Mouse (Mus musculus) gastrocnemius, adult 18-20 months (tissue): ENCODE data around the gene Ribc2. TPM values are rescaled to one million over a fixed set of nuclear protein-coding genes. Genes with fewer than 3 reads are reported as not detected.

ENCODE experiments used
- DNase-seq: peaks from one replicate; pipeline ENCODE4 v3.0.0; 2021; ENCODE audit warnings: low spot score
- total RNA-seq, 2 experiments: library from RNA; stranded (reverse); gene quantifications; 2 replicates each; pipeline ENCODE4 v1.2.3; 2021

Ribc2 gene
- total RNA-seq, 2 experiments from 2014 or later: not detected

DNA sequence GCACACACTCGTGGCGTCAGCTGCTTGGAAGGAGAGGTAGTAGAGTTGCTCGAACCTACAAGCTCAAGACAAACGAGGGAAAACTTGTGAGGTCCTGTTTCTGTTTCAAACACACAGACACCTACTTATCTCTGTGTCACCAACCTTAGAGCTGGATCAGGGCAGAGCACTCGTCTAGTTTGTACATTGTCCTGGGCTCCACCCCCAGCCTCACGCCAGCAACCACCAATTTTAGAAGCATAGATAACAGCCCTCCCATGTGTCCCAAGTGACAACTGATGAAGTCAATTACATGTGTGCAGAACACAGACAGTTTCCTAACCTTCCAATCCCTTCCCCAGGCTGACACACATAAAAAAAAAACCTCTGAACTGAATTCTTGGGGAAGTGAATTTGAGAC, 46.3 kb downstream of the Ribc2 start:
- DNase-seq: no peak

- DNase-seq: no peak
Observed at GRCm38 (mm10) chr15:85179528-85180180, 47.8 kb downstream of the Ribc2 start.

GRCm38 (mm10) chr15:85180368-85180767, 48.5 kb downstream of the Ribc2 start:
- DNase-seq: no peak

- no peak for DNase-seq
Observed at GRCm38 (mm10) chr15:85182063-85182462, 50.2 kb downstream of the Ribc2 start.

GRCm38 (mm10) chr15:85186916-85187315, 55.0 kb downstream of the Ribc2 start:
- peak; percentile 47 for DNase-seq

DNA sequence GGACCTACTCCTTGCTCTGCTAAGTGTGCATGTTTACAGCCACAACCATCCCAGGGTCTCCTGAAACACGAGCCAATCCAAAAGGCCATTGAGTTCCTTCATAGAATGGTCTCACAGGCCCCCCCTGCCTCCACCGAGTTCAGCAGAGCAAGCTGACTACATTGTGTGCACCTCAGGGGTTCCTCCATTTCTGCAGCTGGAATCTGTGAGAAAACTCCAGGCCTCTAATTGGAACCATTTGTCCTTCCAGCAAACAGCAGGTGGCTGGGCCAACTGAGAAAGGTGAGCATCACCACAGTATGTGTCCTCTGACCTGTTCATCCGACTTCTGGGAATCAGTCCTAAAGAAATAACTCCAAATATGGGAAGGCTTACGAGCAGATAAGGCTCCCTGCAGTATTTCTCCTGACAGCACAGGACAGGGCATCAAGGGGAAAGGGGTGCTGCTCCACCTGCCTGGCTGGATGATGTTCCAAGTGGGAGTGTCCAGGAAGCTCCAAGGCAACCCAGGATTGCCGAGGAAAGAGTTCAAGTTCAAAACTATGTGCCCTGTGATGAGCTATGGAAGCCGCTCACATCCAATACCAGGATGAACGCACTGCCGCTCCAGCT, 56.4 kb downstream of the Ribc2 start:
- DNase-seq: no peak

Other genes with a start within 250 kb of the Ribc2 start
- under 1 TPM; 0.09 to 0.14 TPM for gene Gm29666, start 212.0 kb upstream of the Ribc2 start, total RNA-seq
- gene Nup50, start 208.7 kb upstream of the Ribc2 start, total RNA-seq: 10 to 100 TPM; 12.8 to 15.6 TPM
- 10 to 100 TPM; 79.2 to 99.4 TPM for gene 5031439G07Rik, start 143.5 kb upstream of the Ribc2 start, total RNA-seq
- gene Upk3a, start 114.9 kb upstream of the Ribc2 start, total RNA-seq: not detected
- gene Fam118a, start 103.1 kb upstream of the Ribc2 start, total RNA-seq: 1 to 10 TPM; 3.9 to 4.5 TPM
- gene Smc1b, start 114 bp upstream of the Ribc2 start, total RNA-seq: not detected
- gene Fbln1, start 73.9 kb downstream of the Ribc2 start, total RNA-seq: 10 to 100 TPM in 1 of 2 experiments, 1 to 10 TPM in 1; 8.5 to 11.1 TPM
- gene Atxn10, start 204.2 kb downstream of the Ribc2 start, total RNA-seq: 10 to 100 TPM; 29.3 to 32.6 TPM